Mouse (Mus musculus) bone marrow, adult 2 months (tissue): ENCODE data around the gene Qpct. TPM values are rescaled to one million over a fixed set of nuclear protein-coding genes. Genes with fewer than 3 reads are reported as not detected.
A peak's percentile ranks its signal among the peaks of the same experiment; 100 is the strongest.

Source experiments
- H3K27ac ChIP-seq: fragments of 200-500 bp; 2 replicates; pipeline ENCODE4 v1.5.1; 2012; ENCODE audit warnings: low read depth, mild to moderate bottlenecking, control low read depth, inconsistent platforms, low read length; ENCODE audit not compliant: control insufficient read depth, poor library complexity, insufficient read depth
- H3K4me1 ChIP-seq: fragments of 200-500 bp; 2 replicates; pipeline ENCODE4 v1.6.1; 2011; ENCODE audit warnings: low read length; ENCODE audit not compliant: control insufficient read depth, insufficient read depth
- H3K4me3 ChIP-seq: fragments of 200-500 bp; replicated peaks from 2 replicates; pipeline ENCODE3; 2011; ENCODE audit warnings: mild to moderate bottlenecking, low read depth, low read length, control low read depth; ENCODE audit not compliant: control insufficient read depth
- CTCF ChIP-seq: fragments of 200-500 bp; IDR thresholded peaks from 2 replicates; pipeline ENCODE4 v1.5.1; 2011; ENCODE audit warnings: low read length, control low read depth; ENCODE audit not compliant: control insufficient read depth, insufficient read depth
- POLR2A ChIP-seq: fragments of 200-500 bp; IDR thresholded peaks from 2 replicates; pipeline ENCODE4 v1.6.1; 2011; ENCODE audit warnings: low read depth, mild to moderate bottlenecking, control low read depth, low read length, borderline replicate concordance; ENCODE audit not compliant: control insufficient read depth
- WGBS: fragments of 180-500 bp; shearing (Covaris S2); methylation state at CpG from one replicate; pipeline ENCODE4 v1.1.7; 2018; 5-methylcytosine and 5-hydroxymethylcytosine counted together
- polyA plus RNA-seq: library from polyadenylated mRNA; stranded (reverse); fragments of >200 nt; gene quantifications from 2 replicates; pipeline ENCODE4 v1.2.4, GENCODE M21; 2011; ENCODE audit warnings: low replicate concordance; ENCODE audit not compliant: missing spikeins, insufficient read depth, insufficient read length

The Qpct gene
- polyA plus RNA-seq = 0.63 and 1.7 TPM in 2 replicates

- Histone ChIP-seq H3K4me3 (peak within 1 kb of the TSS; percentile 52), H3K27ac (no peak within 1 kb of the TSS), H3K4me1 (no peaks in the 10 kb centered on the region; the same call in 1 of the 2 replicates)
- 78% methylated on average over 4 of the region's 4 CpGs for WGBS
- TF ChIP-seq POLR2A (no peak), CTCF (no peak)
These were observed at the start of gene Qpct for GRCm38 (mm10) chr17:79051606-79052005. Gene Qpct, plus strand, starts transcription at chr17:79051906.

- 43% methylated on average over 2 of the region's 2 CpGs for WGBS
- H3K27ac ChIP-seq = no peak overlapping the region
- no peak overlapping the region for H3K4me3 ChIP-seq
- TF ChIP-seq CTCF (no peak), POLR2A (no peak)
- peaks cover 2% of the 10 kb centered on the region; the same call in 1 of the 2 replicates for H3K4me1 ChIP-seq
These were observed 38.1 kb upstream of the Qpct start for GRCm38 (mm10) chr17:79013625-79014024.

GRCm38 (mm10) chr17:79014911-79015685, 36.6 kb upstream of the Qpct start:
- peaks cover 2% of the 10 kb centered on the region; the same call in 1 of the 2 replicates for H3K4me1 ChIP-seq
- H3K27ac ChIP-seq = no peak overlapping the region
- TF ChIP-seq CTCF (no peak), POLR2A (no peak)
- 29% methylated on average over 2 of the region's 2 CpGs for WGBS
- no peak overlapping the region for H3K4me3 ChIP-seq

GRCm38 (mm10) chr17:79015831-79016230, 35.9 kb upstream of the Qpct start:
- Histone ChIP-seq H3K4me3 (no peak overlapping the region), H3K4me1 (peaks cover 2% of the 10 kb centered on the region; the same call in 1 of the 2 replicates), H3K27ac (no peak overlapping the region)
- TF ChIP-seq POLR2A (no peak), CTCF (no peak)
- 52% methylated on average over 10 of the region's 10 CpGs for WGBS

- Histone ChIP-seq H3K4me1 (peaks cover 2% of the 10 kb centered on the region; the same call in 1 of the 2 replicates), H3K27ac (no peak overlapping the region), H3K4me3 (no peak overlapping the region)
- no peak for TF ChIP-seq POLR2A
- no peak for TF ChIP-seq CTCF
- 36% methylated on average over 9 of the region's 9 CpGs for WGBS
These were observed 33.3 kb upstream of the Qpct start for GRCm38 (mm10) chr17:79018422-79018821.

GRCm38 (mm10) chr17:79019726-79020207, 31.9 kb upstream of the Qpct start:
- peaks cover 2% of the 10 kb centered on the region; the same call in 1 of the 2 replicates for H3K4me1 ChIP-seq
- H3K4me3 ChIP-seq = peak overlapping the region; percentile 77
- 1% methylated on average over 18 of the region's 18 CpGs for WGBS
- peak overlapping the region; percentile 80 for H3K27ac ChIP-seq
- TF ChIP-seq CTCF (no peak), POLR2A (no peak)

GRCm38 (mm10) chr17:79020208-79020983, 31.3 kb upstream of the Qpct start, which contains the start of gene Prkd3:
Gene Prkd3, minus strand, starts transcription at chr17:79020816.
- H3K27ac ChIP-seq = peak within 1 kb of the TSS; percentile 80
- 1% methylated on average over 111 of the region's 113 CpGs for WGBS
- TF ChIP-seq POLR2A = no peak
- no peak for TF ChIP-seq CTCF
- no peaks in the 10 kb centered on the region; the same call in 1 of the 2 replicates for H3K4me1 ChIP-seq
- H3K4me3 ChIP-seq = peak within 1 kb of the TSS; percentile 77

- WGBS = under 1% methylated on average over 24 of the region's 24 CpGs
These were observed 30.7 kb upstream of the Qpct start for GRCm38 (mm10) chr17:79020984-79021335.

More at GRCm38 (mm10) chr17:79020984-79021335, 30.7 kb upstream of the Qpct start:
- TF ChIP-seq POLR2A = no peak
- no peak for TF ChIP-seq CTCF
- peak overlapping the region; percentile 59 for H3K4me3 ChIP-seq
- peak overlapping the region; percentile 4; the same call in 1 of the 2 replicates for H3K27ac ChIP-seq
- no peaks in the 10 kb centered on the region; the same call in 1 of the 2 replicates for H3K4me1 ChIP-seq
